14 mouse cellular contexts compared by ENCODE assay signal in genomic region chr10:69309109-69309508, GRCm38 (mm10).
"Had no signal": no experiment of that assay in that cellular context is flagged by ENCODE, and none has a peak within 500 bp of the region (broad histone marks: within the 10 kb centered on the region; RNA-seq: fewer than 3 reads in every experiment).

No protein-coding gene starts in this region.

- H3K9me3 ChIP-seq: limb, embryonic 10.5 days; liver, embryonic 15.5 days; midbrain, embryonic 12.5 days; neural tube, embryonic 13.5 days had no signal

- DNase-seq: kidney, adult 8-10 months; kidney, postnatal 36 days; lung, adult 2 months; lung, postnatal 10 days; right cerebral cortex, adult 18-20 months; thymus, postnatal 4 days had no signal

- H3K4me3 ChIP-seq: layer of hippocampus, adult 2 months; limb, embryonic 10.5 days; liver, embryonic 15.5 days; midbrain, embryonic 12.5 days; neural tube, embryonic 13.5 days had no signal

- ATAC-seq: midbrain, embryonic 16.5 days had no signal

- H3K4me2 ChIP-seq: liver, embryonic 11.5 days; liver, embryonic 15.5 days; midbrain, embryonic 12.5 days; neural tube, embryonic 13.5 days had no signal

- H3K27me3 ChIP-seq: liver, embryonic 15.5 days; midbrain, embryonic 12.5 days; neural tube, embryonic 13.5 days had no signal

- H3K36me3 ChIP-seq: limb, embryonic 10.5 days; liver, embryonic 15.5 days; midbrain, embryonic 12.5 days; neural tube, embryonic 13.5 days had no signal

- H3K9ac ChIP-seq: liver, embryonic 15.5 days; midbrain, embryonic 12.5 days; neural tube, embryonic 13.5 days had no signal

- H3K4me1 ChIP-seq: midbrain, embryonic 12.5 days; neural tube, embryonic 13.5 days had no signal

- H3K27ac ChIP-seq: layer of hippocampus, adult 2 months; limb, embryonic 10.5 days; liver, embryonic 15.5 days; midbrain, embryonic 12.5 days; neural tube, embryonic 13.5 days; stomach, postnatal 0 days had no signal
